Mouse (Mus musculus): ENCODE results near the gene Gpr68. TPM values are rescaled to one million over a fixed set of nuclear protein-coding genes. Genes with fewer than 3 reads are reported as not detected.

Gpr68 gene
- polyA plus RNA-seq, 1 experiment from 2014 or later: 0.21 TPM

GRCm38 (mm10) chr12:100847437-100848080 is 60.4 kb downstream of the Gpr68 start:
- H3K4me1 ChIP-seq (ENCODE audit: insufficient read depth, low read depth, low read length): no peaks in the 10 kb centered on the region
- no peaks in the 10 kb centered on the region for H3K27me3 ChIP-seq (replicated peaks; ENCODE audit: insufficient read depth, low read length)
- H3K36me3 ChIP-seq (ENCODE audit: insufficient read depth, low read length): no peaks in the 10 kb centered on the region
- no peak overlapping the region for H3K4me2 ChIP-seq (replicated peaks; ENCODE audit: low read depth, low read length)
- H3K27ac ChIP-seq (ENCODE audit: low read length): no peak overlapping the region
- no peaks in the 10 kb centered on the region for H3K9me3 ChIP-seq (ENCODE audit: low read length)
- DNase-seq (ENCODE audit: low spot score): no peak
- 51% methylated on average over 11 of the region's 11 CpGs for WGBS
- TF ChIP-seq CTCF (IDR thresholded peaks at IDR 0.05) (no peak), EP300 (IDR thresholded peaks at IDR 0.05) (no peak)
- no peak overlapping the region for H3K9ac ChIP-seq (replicated peaks; ENCODE audit: low read depth)
- no peak for ATAC-seq
- H3K4me3 ChIP-seq (ENCODE audit: low read depth, low read length): no peak overlapping the region

GRCm38 (mm10) chr12:100846566-100846965 is 61.4 kb downstream of the Gpr68 start:
- no peak overlapping the region for H3K4me3 ChIP-seq (ENCODE audit: low read depth, low read length)
- TF ChIP-seq EP300 (IDR thresholded peaks at IDR 0.05) (no peak), CTCF (IDR thresholded peaks at IDR 0.05) (no peak)
- no peaks in the 10 kb centered on the region for H3K9me3 ChIP-seq (ENCODE audit: low read length)
- 31% methylated on average over 1 of the region's 1 CpGs for WGBS
- ATAC-seq (no peak), DNase-seq (ENCODE audit: low spot score) (no peak)
- H3K27me3 ChIP-seq (replicated peaks; ENCODE audit: insufficient read depth, low read length): no peaks in the 10 kb centered on the region
- no peak overlapping the region for H3K4me2 ChIP-seq (replicated peaks; ENCODE audit: low read depth, low read length)
- H3K27ac ChIP-seq (ENCODE audit: low read length): no peak overlapping the region
- no peaks in the 10 kb centered on the region for H3K4me1 ChIP-seq (ENCODE audit: insufficient read depth, low read depth, low read length)
- H3K9ac ChIP-seq (replicated peaks; ENCODE audit: low read depth): no peak overlapping the region
- H3K36me3 ChIP-seq (ENCODE audit: insufficient read depth, low read length): no peaks in the 10 kb centered on the region

GRCm38 (mm10) chr12:100845829-100846228 is 62.2 kb downstream of the Gpr68 start:
- no peak for ATAC-seq
- no peak for DNase-seq (ENCODE audit: low spot score)
- WGBS: 20% methylated on average over 2 of the region's 2 CpGs
- no peak overlapping the region for H3K4me2 ChIP-seq (replicated peaks; ENCODE audit: low read depth, low read length)
- no peaks in the 10 kb centered on the region for H3K36me3 ChIP-seq (ENCODE audit: insufficient read depth, low read length)
- no peak overlapping the region for H3K4me3 ChIP-seq (ENCODE audit: low read depth, low read length)
- no peaks in the 10 kb centered on the region for H3K27me3 ChIP-seq (replicated peaks; ENCODE audit: insufficient read depth, low read length)
- H3K9me3 ChIP-seq (ENCODE audit: low read length): no peaks in the 10 kb centered on the region
- H3K27ac ChIP-seq (ENCODE audit: low read length): no peak overlapping the region
- H3K9ac ChIP-seq (replicated peaks; ENCODE audit: low read depth): no peak overlapping the region
- TF ChIP-seq EP300 (IDR thresholded peaks at IDR 0.05) (no peak), CTCF (IDR thresholded peaks at IDR 0.05) (peak; percentile 51)
- H3K4me1 ChIP-seq (ENCODE audit: insufficient read depth, low read depth, low read length): no peaks in the 10 kb centered on the region

- TF ChIP-seq EP300 (IDR thresholded peaks at IDR 0.05): no peak
- TF ChIP-seq CTCF (IDR thresholded peaks at IDR 0.05): no peak
- no peaks in the 10 kb centered on the region for H3K9me3 ChIP-seq (ENCODE audit: low read length)
- H3K27me3 ChIP-seq (replicated peaks; ENCODE audit: insufficient read depth, low read length): no peaks in the 10 kb centered on the region
- ATAC-seq: no peak
- no peak for DNase-seq (ENCODE audit: low spot score)
- no peaks in the 10 kb centered on the region for H3K4me1 ChIP-seq (ENCODE audit: insufficient read depth, low read depth, low read length)
- WGBS: 80% methylated on average over 7 of the region's 7 CpGs
- no peak overlapping the region for H3K9ac ChIP-seq (replicated peaks; ENCODE audit: low read depth)
- no peak overlapping the region for H3K27ac ChIP-seq (ENCODE audit: low read length)
- H3K36me3 ChIP-seq (ENCODE audit: insufficient read depth, low read length): no peaks in the 10 kb centered on the region
- no peak overlapping the region for H3K4me2 ChIP-seq (replicated peaks; ENCODE audit: low read depth, low read length)
- no peak overlapping the region for H3K4me3 ChIP-seq (ENCODE audit: low read depth, low read length)
These were observed 63.5 kb downstream of the Gpr68 start for GRCm38 (mm10) chr12:100844546-100844945.

GRCm38 (mm10) chr12:100843171-100843570 is 64.8 kb downstream of the Gpr68 start:
- Histone ChIP-seq H3K4me3 (ENCODE audit: low read depth, low read length) (no peak overlapping the region), H3K4me1 (ENCODE audit: insufficient read depth, low read depth, low read length) (no peaks in the 10 kb centered on the region), H3K36me3 (ENCODE audit: insufficient read depth, low read length) (no peaks in the 10 kb centered on the region), H3K9me3 (ENCODE audit: low read length) (no peaks in the 10 kb centered on the region), H3K27me3 (replicated peaks; ENCODE audit: insufficient read depth, low read length) (no peaks in the 10 kb centered on the region), H3K4me2 (replicated peaks; ENCODE audit: low read depth, low read length) (no peak overlapping the region), H3K27ac (ENCODE audit: low read length) (no peak overlapping the region), H3K9ac (replicated peaks; ENCODE audit: low read depth) (no peak overlapping the region)
- TF ChIP-seq CTCF (IDR thresholded peaks at IDR 0.05) (no peak), EP300 (IDR thresholded peaks at IDR 0.05) (no peak)
- ATAC-seq: no peak
- WGBS: 54% methylated on average over 4 of the region's 4 CpGs
- DNase-seq (ENCODE audit: low spot score): no peak

- Histone ChIP-seq H3K9ac (replicated peaks; ENCODE audit: low read depth) (no peak overlapping the region), H3K27me3 (replicated peaks; ENCODE audit: insufficient read depth, low read length) (no peaks in the 10 kb centered on the region), H3K4me2 (replicated peaks; ENCODE audit: low read depth, low read length) (no peak overlapping the region), H3K36me3 (ENCODE audit: insufficient read depth, low read length) (no peaks in the 10 kb centered on the region), H3K9me3 (ENCODE audit: low read length) (no peaks in the 10 kb centered on the region), H3K27ac (ENCODE audit: low read length) (no peak overlapping the region), H3K4me3 (ENCODE audit: low read depth, low read length) (no peak overlapping the region), H3K4me1 (ENCODE audit: insufficient read depth, low read depth, low read length) (0 out of 2 replicates have a peak, but pooled peaks cover 3% of the 10 kb centered on the region)
- DNase-seq (ENCODE audit: low spot score): peak; percentile 78
- TF ChIP-seq CTCF (IDR thresholded peaks at IDR 0.05) (peak; percentile 97), EP300 (IDR thresholded peaks at IDR 0.05) (no peak)
- 12% methylated on average over 3 of the region's 3 CpGs for WGBS
- peak; percentile 70 for ATAC-seq
These were observed 66.7 kb downstream of the Gpr68 start for GRCm38 (mm10) chr12:100841211-100841792.
